Mouse (Mus musculus) CH12.LX (cell line): ENCODE data around the gene Zfhx3.

ENCODE experiments used
- BHLHE40 ChIP-seq: IDR thresholded peaks from 2 replicates; pipeline ENCODE4 v1.6.1; 2011; ENCODE audit warnings: mild to moderate bottlenecking, low read depth, low read length, improper control_type of control experiment
- CTCF ChIP-seq, 2 experiments: IDR thresholded peaks in 1 of 2; conservative IDR thresholded peaks in 1 of 2; 2 replicates each; pipeline ENCODE4 v1.5.1; 2011 to 2012; ENCODE audit warnings: low read depth in 2 of 2, low read length in 2 of 2, improper control_type of control experiment in 1 of 2, inconsistent platforms in 1 of 2, mild to moderate bottlenecking in 1 of 2, moderate library complexity in 1 of 2
- EP300 ChIP-seq: IDR thresholded peaks from 2 replicates; pipeline ENCODE4 v1.6.1; 2011; ENCODE audit warnings: low read length, improper control_type of control experiment
- KAT2A ChIP-seq: IDR thresholded peaks from 2 replicates; pipeline ENCODE4 v1.6.1; 2012; ENCODE audit warnings: low read length, improper control_type of control experiment, inconsistent platforms; ENCODE audit not compliant: insufficient replicate concordance
- MEF2A ChIP-seq: IDR thresholded peaks from 2 replicates; pipeline ENCODE4 v1.6.1; 2014; ENCODE audit warnings: low read depth, mild to moderate bottlenecking, inconsistent platforms, low read length, improper control_type of control experiment, borderline replicate concordance
- MYC ChIP-seq: IDR thresholded peaks from 2 replicates; pipeline ENCODE4 v1.6.1; 2011; ENCODE audit warnings: low read depth, mild to moderate bottlenecking, improper control_type of control experiment, low read length
- NELFE ChIP-seq: IDR thresholded peaks from 2 replicates; pipeline ENCODE4 v1.6.1; 2011; ENCODE audit warnings: low read depth, low read length, improper control_type of control experiment
- POLR2A ChIP-seq: IDR thresholded peaks from 2 replicates; pipeline ENCODE4 v1.6.1; 2011; ENCODE audit warnings: low read depth, mild to moderate bottlenecking, improper control_type of control experiment, low read length
- RAD21 ChIP-seq: IDR thresholded peaks from 2 replicates; pipeline ENCODE4 v1.6.1; 2011; ENCODE audit warnings: low read depth, mild to moderate bottlenecking, low read length, improper control_type of control experiment, moderate library complexity
- USF1 ChIP-seq: IDR thresholded peaks from 2 replicates; pipeline ENCODE4 v1.6.1; 2014; ENCODE audit warnings: low read depth, mild to moderate bottlenecking, inconsistent platforms, low read length, improper control_type of control experiment
- USF2 ChIP-seq: conservative IDR thresholded peaks from 2 replicates; pipeline ENCODE4 v1.6.1; 2011; ENCODE audit warnings: low read depth, low read length, improper control_type of control experiment
- ZNF384 ChIP-seq: IDR thresholded peaks from 2 replicates; pipeline ENCODE4 v1.6.1; 2012; ENCODE audit warnings: low read depth, low read length, improper control_type of control experiment, inconsistent platforms

- TF ChIP-seq NELFE (no peak), POLR2A (no peak), EP300 (no peak), USF1 (no peak), USF2 (no peak), MYC (no peak), RAD21 (no peak), KAT2A (no peak), CTCF (conservative IDR thresholded peaks at IDR 0.05 in 1 of 2, IDR thresholded peaks at IDR 0.05 in 1 of 2; ENCODE audit: low read depth in 2 of 2, low read length in 2 of 2) (no peak), ZNF384 (no peak), MEF2A (no peak), BHLHE40 (no peak)
These were observed 656.6 kb downstream of the Zfhx3 start for GRCm38 (mm10) chr8:108599003-108599402.
